Mouse (Mus musculus): ENCODE results near the gene Defb5.
"Not testable (repeated sequence)": the region's sequence is repeated elsewhere in the genome, so short reads cannot be mapped to it uniquely, and the experiment has no call there.

The Defb5 gene

GRCm38 (mm10) chr8:19247280-19247679, at the start of gene Defb5:
Gene Defb5 (plus strand): TSS chr8:19247580.
- DNase-seq = no peak

GRCm38 (mm10) chr8:19225161-19225560, 22.2 kb upstream of the Defb5 start, which contains the start of gene Defb6:
Gene Defb6 (plus strand): TSS chr8:19225478.
- no peak for DNase-seq

GRCm38 (mm10) chr8:19238101-19238500, 9.3 kb upstream of the Defb5 start:
- DNase-seq = no peak

- DNase-seq = no peak
Observed at GRCm38 (mm10) chr8:19239616-19240015, 7.8 kb upstream of the Defb5 start, which contains the start of gene Defb46. Gene Defb46 (plus strand): TSS chr8:19239916.

- no peak for DNase-seq
Observed at GRCm38 (mm10) chr8:19258136-19258535, 10.8 kb downstream of the Defb5 start.

- DNase-seq = no peak
Observed at GRCm38 (mm10) chr8:19259667-19260066, 12.3 kb downstream of the Defb5 start.

GRCm38 (mm10) chr8:19293060-19293459, 45.7 kb downstream of the Defb5 start, which contains the start of gene Defb3:
Gene Defb3 (plus strand): TSS chr8:19293360.
- DNase-seq = not testable (repeated sequence)

- DNase-seq = not testable (repeated sequence)
Observed at GRCm38 (mm10) chr8:19298361-19298760, 51.0 kb downstream of the Defb5 start.

Measured in embryo, embryonic 11 days (tissue).